Mouse (Mus musculus): Measurements from ENCODE around the gene Nnmt.

Nnmt gene

GRCm38 (mm10) chr9:48635576-48636350 is 30.8 kb upstream of the Nnmt start:
- no peak for DNase-seq (ENCODE audit: low read depth, low spot score)

- no peak for DNase-seq (ENCODE audit: low read depth, low spot score)
Measured at GRCm38 (mm10) chr9:48633147-48633546, 28.2 kb upstream of the Nnmt start.

GRCm38 (mm10) chr9:48619268-48619667 is 14.3 kb upstream of the Nnmt start:
- DNase-seq (ENCODE audit: low read depth, low spot score), result no peak

GRCm38 (mm10) chr9:48618589-48618988 is 13.6 kb upstream of the Nnmt start:
- peak; percentile 70 for DNase-seq (ENCODE audit: low read depth, low spot score)

GRCm38 (mm10) chr9:48618111-48618510 is 13.2 kb upstream of the Nnmt start:
- no peak for DNase-seq (ENCODE audit: low read depth, low spot score)

GRCm38 (mm10) chr9:48617511-48618010 is 12.6 kb upstream of the Nnmt start:
- no peak for DNase-seq (ENCODE audit: low read depth, low spot score)

- DNase-seq (ENCODE audit: low read depth, low spot score), result no peak
Measured at GRCm38 (mm10) chr9:48613221-48613620, 8.3 kb upstream of the Nnmt start.

- DNase-seq (ENCODE audit: low read depth, low spot score), result no peak
Measured at GRCm38 (mm10) chr9:48612542-48612941, 7.6 kb upstream of the Nnmt start.

- no peak for DNase-seq (ENCODE audit: low read depth, low spot score)
Measured at GRCm38 (mm10) chr9:48611032-48611431, 6.1 kb upstream of the Nnmt start.

GRCm38 (mm10) chr9:48609734-48610133 is 4.8 kb upstream of the Nnmt start:
- DNase-seq (ENCODE audit: low read depth, low spot score), result no peak

GRCm38 (mm10) chr9:48607417-48607816 is 2.5 kb upstream of the Nnmt start:
- no peak for DNase-seq (ENCODE audit: low read depth, low spot score)

GRCm38 (mm10) chr9:48606171-48606570 is 1.2 kb upstream of the Nnmt start:
- no peak for DNase-seq (ENCODE audit: low read depth, low spot score)

GRCm38 (mm10) chr9:48605697-48606096 is 744 bp upstream of the Nnmt start:
- DNase-seq (ENCODE audit: low read depth, low spot score), result no peak

GRCm38 (mm10) chr9:48604226-48604625 is 727 bp downstream of the Nnmt start:
- no peak for DNase-seq (ENCODE audit: low read depth, low spot score)

- DNase-seq (ENCODE audit: low read depth, low spot score), result no peak
Measured at GRCm38 (mm10) chr9:48600881-48601280, 4.1 kb downstream of the Nnmt start.

GRCm38 (mm10) chr9:48600066-48600465 is 4.9 kb downstream of the Nnmt start:
- DNase-seq (ENCODE audit: low read depth, low spot score), result no peak

- DNase-seq (ENCODE audit: low read depth, low spot score), result no peak
Measured at GRCm38 (mm10) chr9:48597494-48597893, 7.5 kb downstream of the Nnmt start.

- DNase-seq (ENCODE audit: low read depth, low spot score), result no peak
Measured at GRCm38 (mm10) chr9:48596924-48597323, 8.0 kb downstream of the Nnmt start.

GRCm38 (mm10) chr9:48593915-48594314 is 11.0 kb downstream of the Nnmt start:
- no peak for DNase-seq (ENCODE audit: low read depth, low spot score)

GRCm38 (mm10) chr9:48590606-48591005 is 14.3 kb downstream of the Nnmt start:
- DNase-seq (ENCODE audit: low read depth, low spot score), result no peak

- peak; percentile 56 for DNase-seq (ENCODE audit: low read depth, low spot score)
Measured at GRCm38 (mm10) chr9:48586332-48586731, 18.6 kb downstream of the Nnmt start.

GRCm38 (mm10) chr9:48580808-48581207 is 24.1 kb downstream of the Nnmt start:
- no peak for DNase-seq (ENCODE audit: low read depth, low spot score)

- DNase-seq (ENCODE audit: low read depth, low spot score), result no peak
Measured at GRCm38 (mm10) chr9:48562388-48562787, 42.6 kb downstream of the Nnmt start.

All from brain, embryonic 18.5 days (tissue).